Mouse (Mus musculus) cerebellum, adult 9-10 months (tissue): Measurements from ENCODE around the gene Dpy30.

Source experiments
- DNase-seq: peaks from one replicate; pipeline ENCODE4 v3.0.0; 2022

Dpy30 gene

GRCm38 (mm10) chr17:74294426-74295025, 29.2 kb downstream of the Dpy30 start:
- peak; percentile 74 for DNase-seq

- DNase-seq: peak; percentile 53
Observed at GRCm38 (mm10) chr17:74293687-74294425, 29.9 kb downstream of the Dpy30 start.

- DNase-seq: no peak
Observed at GRCm38 (mm10) chr17:74291640-74292361, 31.9 kb downstream of the Dpy30 start.

- DNase-seq: no peak
Observed at GRCm38 (mm10) chr17:74290869-74291268, 32.9 kb downstream of the Dpy30 start.

- DNase-seq: no peak
Observed at GRCm38 (mm10) chr17:74290198-74290597, 33.5 kb downstream of the Dpy30 start.

GRCm38 (mm10) chr17:74288626-74289025, 35.1 kb downstream of the Dpy30 start:
- no peak for DNase-seq

- no peak for DNase-seq
Observed at GRCm38 (mm10) chr17:74286140-74286730, 37.5 kb downstream of the Dpy30 start.

GRCm38 (mm10) chr17:74285730-74286129, 38.0 kb downstream of the Dpy30 start:
- DNase-seq: no peak

- DNase-seq: no peak
Observed at GRCm38 (mm10) chr17:74284397-74285115, 39.2 kb downstream of the Dpy30 start.

- DNase-seq: no peak
Observed at GRCm38 (mm10) chr17:74282024-74282423, 41.7 kb downstream of the Dpy30 start.

GRCm38 (mm10) chr17:74278966-74279869, 44.5 kb downstream of the Dpy30 start:
- no peak for DNase-seq

GRCm38 (mm10) chr17:74274471-74274870, 49.3 kb downstream of the Dpy30 start:
- no peak for DNase-seq

GRCm38 (mm10) chr17:74272683-74273205, 51.0 kb downstream of the Dpy30 start:
- no peak for DNase-seq

GRCm38 (mm10) chr17:74271541-74272268, 52.0 kb downstream of the Dpy30 start:
- no peak for DNase-seq

GRCm38 (mm10) chr17:74270205-74270604, 53.5 kb downstream of the Dpy30 start:
- no peak for DNase-seq

GRCm38 (mm10) chr17:74267415-74268180, 56.1 kb downstream of the Dpy30 start:
- no peak for DNase-seq

GRCm38 (mm10) chr17:74265636-74266035, 58.1 kb downstream of the Dpy30 start:
- no peak for DNase-seq

- DNase-seq: no peak
Observed at GRCm38 (mm10) chr17:74265156-74265505, 58.6 kb downstream of the Dpy30 start.

GRCm38 (mm10) chr17:74264333-74265155, 59.2 kb downstream of the Dpy30 start:
- no peak for DNase-seq
